In genomic region chr1:156229448-156229847, GRCm38 (mm10) we compare ENCODE assay signal across 9 mouse cellular contexts. TPM values are rescaled to one million over a fixed set of nuclear protein-coding genes. Genes with fewer than 3 reads are reported as not detected.
DNase-seq lines count a peak whose midpoint lies in the region; ATAC-seq lines count a peak whose summit lies in the region.
"Had no signal": no experiment of that assay in that cellular context is flagged by ENCODE, and none has a peak within 500 bp of the region (broad histone marks: within the 10 kb centered on the region; RNA-seq: fewer than 3 reads in every experiment).

No protein-coding gene starts in this region.

- H3K4me3 ChIP-seq in hindbrain, embryonic 10.5 days, result no peak overlapping the region
- no peak overlapping the region for H3K4me3 ChIP-seq in hindbrain, embryonic 12.5 days
- peak overlapping the region; percentile 30 for H3K4me3 ChIP-seq in megakaryocyte, embryonic 14.5 days (replicated peaks)
- H3K4me3 ChIP-seq: neural tube, embryonic 13.5 days had no signal

- H3K4me1 ChIP-seq in hindbrain, embryonic 10.5 days (replicated peaks), result peaks cover 25% of the 10 kb centered on the region
- H3K4me1 ChIP-seq in hindbrain, embryonic 12.5 days, result peaks cover 8% of the 10 kb centered on the region; the same call in 1 of the 2 replicates
- peaks cover 75% of the 10 kb centered on the region for H3K4me1 ChIP-seq in megakaryocyte, embryonic 14.5 days

- H3K27ac ChIP-seq in hindbrain, embryonic 10.5 days, result 0 out of 2 replicates have a peak overlapping the region, but pooled peaks have one; percentile 23
- H3K27ac ChIP-seq in hindbrain, embryonic 12.5 days, result no peak overlapping the region
- H3K27ac ChIP-seq: neural tube, embryonic 13.5 days had no signal

- no peak overlapping the region for H3K4me2 ChIP-seq in hindbrain, embryonic 12.5 days (replicated peaks)
- H3K4me2 ChIP-seq: neural tube, embryonic 13.5 days had no signal

- ATAC-seq in hindbrain, embryonic 12.5 days (ENCODE audit: low FRiP score), result no peak

- no peaks in the 10 kb centered on the region for H3K9me3 ChIP-seq in hindbrain, embryonic 10.5 days
- H3K9me3 ChIP-seq in hindbrain, embryonic 12.5 days (replicated peaks), result no peaks in the 10 kb centered on the region
- H3K9me3 ChIP-seq in megakaryocyte, embryonic 14.5 days, result no peaks in the 10 kb centered on the region
- H3K9me3 ChIP-seq: neural tube, embryonic 13.5 days had no signal

- H3K36me3 ChIP-seq in hindbrain, embryonic 10.5 days, result no peaks in the 10 kb centered on the region
- H3K36me3 ChIP-seq in hindbrain, embryonic 12.5 days, result no peaks in the 10 kb centered on the region
- no peaks in the 10 kb centered on the region for H3K36me3 ChIP-seq in megakaryocyte, embryonic 14.5 days (replicated peaks; ENCODE audit: low read length)
- H3K36me3 ChIP-seq: neural tube, embryonic 13.5 days had no signal

- 42% methylated on average over 7 of the region's 7 CpGs for WGBS in hindbrain, embryonic 10.5 days
- 36% methylated on average over 7 of the region's 7 CpGs for WGBS in hindbrain, embryonic 12.5 days

- peak; percentile 70 for DNase-seq in hindbrain, embryonic 10.5 days (ENCODE audit: low spot score)
- peak; percentile 29 for DNase-seq in T-cell, adult 2 months (ENCODE audit: low spot score)
- peak; percentile 83 for DNase-seq in embryo, embryonic 10 days (ENCODE audit: low spot score)
- peak; percentile 49 to 74 for DNase-seq in heart, postnatal 14 days
- DNase-seq in left cerebral cortex, postnatal 10 days (ENCODE audit: extremely low spot score in 1 of 2, low spot score in 2 of 2), result peak; percentile 20 to 69
- peak; percentile 67 for DNase-seq in testis, postnatal 10 days (ENCODE audit: low spot score)

- H3K27me3 ChIP-seq in hindbrain, embryonic 10.5 days (ENCODE audit: insufficient read depth, poor library complexity, severe bottlenecking), result no peaks in the 10 kb centered on the region
- H3K27me3 ChIP-seq in hindbrain, embryonic 12.5 days, result no peaks in the 10 kb centered on the region
- no peaks in the 10 kb centered on the region for H3K27me3 ChIP-seq in megakaryocyte, embryonic 14.5 days (replicated peaks)
- H3K27me3 ChIP-seq: neural tube, embryonic 13.5 days had no signal

- intact Hi-C loops in heart, postnatal 14 days (cut with DNase I), result loop anchor here (5.0 kb wide), 1 partner anchor 142 kb away; no protein-coding TSS in a partner anchor
- intact Hi-C loops in left cerebral cortex, postnatal 10 days (cut with DNase I), result loop anchor here (5.0 kb wide), 1 partner anchor 142 kb away; no protein-coding TSS in a partner anchor

- H3K9ac ChIP-seq in hindbrain, embryonic 12.5 days, result no peak overlapping the region
- H3K9ac ChIP-seq: neural tube, embryonic 13.5 days had no signal

RNA-seq across cellular contexts. Expression of gene Fam163a, which starts 24.6 kb away (rescaled TPM):
- polyA plus RNA-seq in hindbrain, embryonic 10.5 days (2016; fragmentation: Nextera tagmentation; extraction: Ambion mirVana), result 4.9 and 7.7 TPM in 2 replicates
- polyA plus RNA-seq in hindbrain, embryonic 12.5 days (2016; fragmentation: Nextera tagmentation; extraction: Ambion mirVana), result 6.4 and 7.9 TPM in 2 replicates
- total RNA-seq in heart, postnatal 14 days (2021), result under 1 TPM; 0.07 to 0.19 TPM
- total RNA-seq in left cerebral cortex, postnatal 10 days (2021), result 10 to 100 TPM; 10.5 to 11.6 TPM
- polyA plus RNA-seq in megakaryocyte, embryonic 14.5 days (2012; ENCODE audit: insufficient read depth, low replicate concordance), result 0.56 and 0.87 TPM in 2 replicates

Comparison
In these comparisons a context has a peak if more than half of its experiments do, and no peak if none do; other contexts are left out.
1. DNase-seq: peak in every context shown above with its lines; median percentile 83 in embryo, embryonic 10 days; 70 in hindbrain, embryonic 10.5 days; 67 in testis, postnatal 10 days; 62 in heart, postnatal 14 days; 44 in left cerebral cortex, postnatal 10 days; 29 in T-cell, adult 2 months.